Mouse (Mus musculus) stomach, postnatal 0 days (tissue): Measurements from ENCODE around the gene Prox2. TPM values are rescaled to one million over a fixed set of nuclear protein-coding genes. Genes with fewer than 3 reads are reported as not detected.

Source experiments
- ATAC-seq: fragments of 200-750 bp; cut with Nextera tagmentation; 2 replicates; pipeline ENCODE4 v1.8.0; 2017; ENCODE audit not compliant: low FRiP score, low TSS enrichment
- DNase-seq: peaks from one replicate; pipeline ENCODE4 v3.0.0-alpha.2; 2016; ENCODE audit warnings: low spot score
- H3K27ac ChIP-seq: fragments of 300-500 bp; sonication (generic); replicated peaks from 2 replicates; pipeline ENCODE4 v1.5.1; 2014; ENCODE audit warnings: mild to moderate bottlenecking, control low read depth
- H3K27me3 ChIP-seq: fragments of 300-500 bp; sonication (generic); 2 replicates; pipeline ENCODE4 v1.6.1; 2014; ENCODE audit warnings: low read length; ENCODE audit not compliant: control insufficient read depth, insufficient read depth
- H3K36me3 ChIP-seq: fragments of 300-500 bp; sonication (generic); 2 replicates; pipeline ENCODE4 v1.6.1; 2014; ENCODE audit warnings: low read length, mixed read lengths; ENCODE audit not compliant: control insufficient read depth, insufficient read depth
- H3K4me1 ChIP-seq: fragments of 300-500 bp; sonication (generic); replicated peaks from 2 replicates; pipeline ENCODE4 v1.6.1; 2014; ENCODE audit warnings: antibody characterized with exemption; ENCODE audit not compliant: control insufficient read depth, insufficient read depth
- H3K4me2 ChIP-seq: fragments of 300-500 bp; sonication (generic); replicated peaks from 2 replicates; pipeline ENCODE4 v1.6.1; 2014; ENCODE audit warnings: low read depth, mild to moderate bottlenecking, control low read depth, moderate library complexity
- H3K4me3 ChIP-seq: fragments of 300-500 bp; sonication (generic); 2 replicates; pipeline ENCODE4 v1.5.1; 2014; ENCODE audit warnings: low read depth, low read length, control low read depth
- H3K9ac ChIP-seq: fragments of 300-500 bp; sonication (generic); 2 replicates; pipeline ENCODE4 v1.6.1; 2014; ENCODE audit warnings: mild to moderate bottlenecking, low read length, control low read depth, mixed read lengths
- H3K9me3 ChIP-seq: fragments of 300-500 bp; sonication (generic); 2 replicates; pipeline ENCODE4 v1.6.1; 2016; ENCODE audit warnings: low read length; ENCODE audit not compliant: control insufficient read depth
- CTCF ChIP-seq: IDR thresholded peaks from 2 replicates; pipeline ENCODE4 v1.5.1; 2016; ENCODE audit warnings: antibody characterized with exemption, low read depth, mild to moderate bottlenecking, moderate library complexity
- EP300 ChIP-seq: optimal IDR thresholded peaks from 2 replicates; pipeline ENCODE3; 2016; ENCODE audit warnings: antibody characterized with exemption
- WGBS: fragments of 180-500 bp; shearing (Covaris S2); extraction: QIAGEN DNeasy Blood & Tissue Kit; methylation state at CpG from one replicate; pipeline ENCODE4 v1.1.7; 2014; 5-methylcytosine and 5-hydroxymethylcytosine counted together
- polyA plus RNA-seq: library from polyadenylated mRNA; unstranded; fragments of >200 nt; fragmentation: Nextera tagmentation; extraction: Ambion mirVana; gene quantifications from 2 replicates; pipeline ENCODE4 v1.2.1, GENCODE M21; 2015

The Prox2 gene
- polyA plus RNA-seq, 1 experiment from 2014 or later = 1.9 TPM

GRCm38 (mm10) chr12:85094706-85095105 lies 15.9 kb downstream of the Prox2 start:
- no peak overlapping the region for H3K4me3 ChIP-seq
- DNase-seq (no peak), ATAC-seq (no peak)
- H3K9me3 ChIP-seq = no peaks in the 10 kb centered on the region
- H3K4me2 ChIP-seq = no peak overlapping the region
- H3K36me3 ChIP-seq = no peaks in the 10 kb centered on the region
- H3K4me1 ChIP-seq = no peaks in the 10 kb centered on the region
- WGBS = 69% methylated on average over 10 of the region's 10 CpGs
- no peaks in the 10 kb centered on the region for H3K27me3 ChIP-seq
- H3K9ac ChIP-seq = 0 out of 2 replicates have a peak overlapping the region, but pooled peaks have one; percentile 8
- TF ChIP-seq EP300 = no peak
- TF ChIP-seq CTCF = no peak
- 0 out of 2 replicates have a peak overlapping the region, but pooled peaks have one; percentile 2 for H3K27ac ChIP-seq

- ATAC-seq (peak; percentile 81), DNase-seq (peak; percentile 53)
- Histone ChIP-seq H3K9me3 (no peaks in the 10 kb centered on the region), H3K27ac (no peak overlapping the region), H3K27me3 (no peaks in the 10 kb centered on the region), H3K4me3 (no peak overlapping the region), H3K4me2 (0 out of 2 replicates have a peak overlapping the region, but pooled peaks have one; percentile 8), H3K36me3 (no peaks in the 10 kb centered on the region), H3K4me1 (no peaks in the 10 kb centered on the region), H3K9ac (no peak overlapping the region)
- TF ChIP-seq CTCF (peak; percentile 34; the same call in 1 of the 2 replicates), EP300 (no peak)
- WGBS = 18% methylated on average over 14 of the region's 14 CpGs
Observed at GRCm38 (mm10) chr12:85094010-85094409, 16.5 kb downstream of the Prox2 start.

- Histone ChIP-seq H3K4me1 (no peaks in the 10 kb centered on the region), H3K27me3 (no peaks in the 10 kb centered on the region), H3K4me2 (no peak overlapping the region), H3K9me3 (no peaks in the 10 kb centered on the region), H3K27ac (no peak overlapping the region), H3K36me3 (peaks cover 5% of the 10 kb centered on the region; the same call in 1 of the 2 replicates), H3K4me3 (no peak overlapping the region), H3K9ac (no peak overlapping the region)
- TF ChIP-seq EP300 (no peak), CTCF (peak; percentile 76)
- WGBS = 7% methylated on average over 3 of the region's 3 CpGs
- DNase-seq (peak; percentile 68), ATAC-seq (no peak)
Observed at GRCm38 (mm10) chr12:85092214-85092613, 18.3 kb downstream of the Prox2 start.

- H3K4me1 ChIP-seq = no peaks in the 10 kb centered on the region
- H3K4me2 ChIP-seq = no peak overlapping the region
- 82% methylated on average over 3 of the region's 3 CpGs for WGBS
- TF ChIP-seq CTCF (no peak), EP300 (no peak)
- peaks cover 5% of the 10 kb centered on the region; the same call in 1 of the 2 replicates for H3K36me3 ChIP-seq
- H3K9me3 ChIP-seq = no peaks in the 10 kb centered on the region
- no peak for ATAC-seq
- H3K27ac ChIP-seq = no peak overlapping the region
- DNase-seq = no peak
- no peak overlapping the region for H3K9ac ChIP-seq
- no peaks in the 10 kb centered on the region for H3K27me3 ChIP-seq
- H3K4me3 ChIP-seq = no peak overlapping the region
Observed at GRCm38 (mm10) chr12:85091190-85091589, 19.4 kb downstream of the Prox2 start.

- no peak overlapping the region for H3K4me2 ChIP-seq
- H3K4me3 ChIP-seq = no peak overlapping the region
- no peaks in the 10 kb centered on the region for H3K9me3 ChIP-seq
- no peak overlapping the region for H3K27ac ChIP-seq
- 90% methylated on average over 12 of the region's 12 CpGs for WGBS
- no peaks in the 10 kb centered on the region for H3K4me1 ChIP-seq
- H3K27me3 ChIP-seq = no peaks in the 10 kb centered on the region
- peaks cover 5% of the 10 kb centered on the region; the same call in 1 of the 2 replicates for H3K36me3 ChIP-seq
- ATAC-seq = no peak
- no peak overlapping the region for H3K9ac ChIP-seq
- TF ChIP-seq EP300 (no peak), CTCF (no peak)
- DNase-seq = no peak
Observed at GRCm38 (mm10) chr12:85087845-85088244, 22.7 kb downstream of the Prox2 start.

- H3K27me3 ChIP-seq = no peaks in the 10 kb centered on the region
- ATAC-seq (no peak), DNase-seq (no peak)
- peaks cover 5% of the 10 kb centered on the region; the same call in 1 of the 2 replicates for H3K36me3 ChIP-seq
- no peak overlapping the region for H3K27ac ChIP-seq
- H3K4me2 ChIP-seq = no peak overlapping the region
- TF ChIP-seq EP300 = no peak
- TF ChIP-seq CTCF = no peak
- H3K4me1 ChIP-seq = no peaks in the 10 kb centered on the region
- H3K4me3 ChIP-seq = no peak overlapping the region
- 73% methylated on average over 4 of the region's 4 CpGs for WGBS
- H3K9ac ChIP-seq = no peak overlapping the region
- H3K9me3 ChIP-seq = no peaks in the 10 kb centered on the region
Observed at GRCm38 (mm10) chr12:85084941-85085340, 25.6 kb downstream of the Prox2 start.
